Mouse (Mus musculus): ENCODE measurements around the gene Cox18.
"Not testable (repeated sequence)": the region's sequence is repeated elsewhere in the genome, so short reads cannot be mapped to it uniquely, and the experiment has no call there.

Cox18 gene

GRCm38 (mm10) chr5:90223534-90224381 lies at the start of gene Cox18:
Gene Cox18 (minus strand): TSS chr5:90224001.
- in situ Hi-C loops (cut with MboI; ENCODE audit: low pct_unique_long_range_greater_than_20kb in 1 of 2, low sequenced_read_pairs in 2 of 2, unreplicated experiment in 1 of 2): loop anchor here in 1 of 2 experiments (25.0 kb wide), 1 partner anchor 389 kb away; no protein-coding TSS in a partner anchor

GRCm38 (mm10) chr5:90262230-90262629 lies 38.4 kb upstream of the Cox18 start:
- in situ Hi-C loops (cut with MboI; ENCODE audit: low pct_unique_long_range_greater_than_20kb in 1 of 2, low sequenced_read_pairs in 2 of 2, unreplicated experiment in 1 of 2): not testable (repeated sequence)

GRCm38 (mm10) chr5:90257023-90257422 lies 33.2 kb upstream of the Cox18 start:
- in situ Hi-C loops (cut with MboI; ENCODE audit: low pct_unique_long_range_greater_than_20kb in 1 of 2, low sequenced_read_pairs in 2 of 2, unreplicated experiment in 1 of 2): no loop called here

- in situ Hi-C loops (cut with MboI; ENCODE audit: low pct_unique_long_range_greater_than_20kb in 1 of 2, low sequenced_read_pairs in 2 of 2, unreplicated experiment in 1 of 2): no loop called here
Measured at GRCm38 (mm10) chr5:90247503-90247902, 23.7 kb upstream of the Cox18 start.

- in situ Hi-C loops (cut with MboI; ENCODE audit: low pct_unique_long_range_greater_than_20kb in 1 of 2, low sequenced_read_pairs in 2 of 2, unreplicated experiment in 1 of 2): no loop called here
Measured at GRCm38 (mm10) chr5:90246987-90247386, 23.2 kb upstream of the Cox18 start.

- in situ Hi-C loops (cut with MboI; ENCODE audit: low pct_unique_long_range_greater_than_20kb in 1 of 2, low sequenced_read_pairs in 2 of 2, unreplicated experiment in 1 of 2): no loop called here
Measured at GRCm38 (mm10) chr5:90246567-90246966, 22.8 kb upstream of the Cox18 start.

GRCm38 (mm10) chr5:90245416-90245815 lies 21.6 kb upstream of the Cox18 start:
- in situ Hi-C loops (cut with MboI; ENCODE audit: low pct_unique_long_range_greater_than_20kb in 1 of 2, low sequenced_read_pairs in 2 of 2, unreplicated experiment in 1 of 2): no loop called here

- in situ Hi-C loops (cut with MboI; ENCODE audit: low pct_unique_long_range_greater_than_20kb in 1 of 2, low sequenced_read_pairs in 2 of 2, unreplicated experiment in 1 of 2): no loop called here
Measured at GRCm38 (mm10) chr5:90235217-90235616, 11.4 kb upstream of the Cox18 start.

GRCm38 (mm10) chr5:90233305-90233704 lies 9.5 kb upstream of the Cox18 start:
- in situ Hi-C loops (cut with MboI; ENCODE audit: low pct_unique_long_range_greater_than_20kb in 1 of 2, low sequenced_read_pairs in 2 of 2, unreplicated experiment in 1 of 2): no loop called here

GRCm38 (mm10) chr5:90229760-90230159 lies 6.0 kb upstream of the Cox18 start:
- in situ Hi-C loops (cut with MboI; ENCODE audit: low pct_unique_long_range_greater_than_20kb in 1 of 2, low sequenced_read_pairs in 2 of 2, unreplicated experiment in 1 of 2): no loop called here

GRCm38 (mm10) chr5:90226696-90227095 lies 2.9 kb upstream of the Cox18 start:
- in situ Hi-C loops (cut with MboI; ENCODE audit: low pct_unique_long_range_greater_than_20kb in 1 of 2, low sequenced_read_pairs in 2 of 2, unreplicated experiment in 1 of 2): no loop called here

GRCm38 (mm10) chr5:90224730-90225129 lies 929 bp upstream of the Cox18 start:
- in situ Hi-C loops (cut with MboI; ENCODE audit: low pct_unique_long_range_greater_than_20kb in 1 of 2, low sequenced_read_pairs in 2 of 2, unreplicated experiment in 1 of 2): loop anchor here in 1 of 2 experiments (25.0 kb wide), 1 partner anchor 388 kb away; no protein-coding TSS in a partner anchor

GRCm38 (mm10) chr5:90222937-90223336 lies 864 bp downstream of the Cox18 start:
- in situ Hi-C loops (cut with MboI; ENCODE audit: low pct_unique_long_range_greater_than_20kb in 1 of 2, low sequenced_read_pairs in 2 of 2, unreplicated experiment in 1 of 2): loop anchor here in 1 of 2 experiments (25.0 kb wide), 1 partner anchor 389 kb away; no protein-coding TSS in a partner anchor

GRCm38 (mm10) chr5:90217791-90218190 lies 6.0 kb downstream of the Cox18 start:
- in situ Hi-C loops (cut with MboI; ENCODE audit: low pct_unique_long_range_greater_than_20kb in 1 of 2, low sequenced_read_pairs in 2 of 2, unreplicated experiment in 1 of 2): loop anchor here in 1 of 2 experiments (10.0 to 25.0 kb wide), 2 partner anchors 147 to 395 kb away; partner anchors contain the start of genes Ankrd17 and Gm9958

GRCm38 (mm10) chr5:90217226-90217625 lies 6.6 kb downstream of the Cox18 start:
- in situ Hi-C loops (cut with MboI; ENCODE audit: low pct_unique_long_range_greater_than_20kb in 1 of 2, low sequenced_read_pairs in 2 of 2, unreplicated experiment in 1 of 2): loop anchor here in 1 of 2 experiments (10.0 to 25.0 kb wide), 2 partner anchors 148 to 395 kb away; partner anchors contain the start of genes Ankrd17 and Gm9958

- in situ Hi-C loops (cut with MboI; ENCODE audit: low pct_unique_long_range_greater_than_20kb in 1 of 2, low sequenced_read_pairs in 2 of 2, unreplicated experiment in 1 of 2): loop anchor here in 1 of 2 experiments (10.0 to 25.0 kb wide), 2 partner anchors 151 to 399 kb away; partner anchors contain the start of genes Ankrd17 and Gm9958
Measured at GRCm38 (mm10) chr5:90213356-90213755, 10.4 kb downstream of the Cox18 start.

- in situ Hi-C loops (cut with MboI; ENCODE audit: low pct_unique_long_range_greater_than_20kb in 1 of 2, low sequenced_read_pairs in 2 of 2, unreplicated experiment in 1 of 2): loop anchor here in 1 of 2 experiments (5.0 to 25.0 kb wide), 2 partner anchors 299 to 409 kb away; no protein-coding TSS in a partner anchor
Measured at GRCm38 (mm10) chr5:90203168-90203567, 20.6 kb downstream of the Cox18 start.

GRCm38 (mm10) chr5:90202447-90203117 lies 21.2 kb downstream of the Cox18 start:
- in situ Hi-C loops (cut with MboI; ENCODE audit: low pct_unique_long_range_greater_than_20kb in 1 of 2, low sequenced_read_pairs in 2 of 2, unreplicated experiment in 1 of 2): loop anchor here in 1 of 2 experiments (5.0 to 25.0 kb wide), 2 partner anchors 300 to 410 kb away; no protein-coding TSS in a partner anchor

Measured in mouse embryonic stem cell (cell line).